Mouse (Mus musculus) small intestine, adult 2 months (tissue): ENCODE measurements at regions not wholly inside any gene's neighbourhood (a gene's known extent, or its start where the extent isn't known, plus 50 kb on each side); places are given as distances from the start of the nearest gene placed in this dataset.

Experiments
- CTCF ChIP-seq: fragments of 200-500 bp; IDR thresholded peaks from 2 replicates; pipeline ENCODE4 v1.5.1; 2012; ENCODE audit warnings: low read depth, mild to moderate bottlenecking, control low read depth, inconsistent platforms, low read length, moderate library complexity, mixed read lengths; ENCODE audit not compliant: insufficient replicate concordance, insufficient read length; ENCODE audit errors: extremely low read depth
- POLR2A ChIP-seq: fragments of 200-500 bp; IDR thresholded peaks from 2 replicates; pipeline ENCODE4 v1.6.1; 2012; ENCODE audit warnings: low read depth, mild to moderate bottlenecking, control low read depth, inconsistent platforms, low read length, moderate library complexity

- no peak for TF ChIP-seq CTCF
- TF ChIP-seq POLR2A, result no peak
These were observed 55.7 kb upstream of the Ccdc80 start for GRCm38 (mm10) chr16:45037521-45037888.
